Mouse (Mus musculus): ENCODE data around the gene Olfr639. TPM values are rescaled to one million over a fixed set of nuclear protein-coding genes. Genes with fewer than 3 reads are reported as not detected.
"Not testable (repeated sequence)": the region's sequence is repeated elsewhere in the genome, so short reads cannot be mapped to it uniquely, and the experiment has no call there.

Olfr639 gene
- polyA plus RNA-seq, 1 experiment from 2014 or later, result not detected

DNA sequence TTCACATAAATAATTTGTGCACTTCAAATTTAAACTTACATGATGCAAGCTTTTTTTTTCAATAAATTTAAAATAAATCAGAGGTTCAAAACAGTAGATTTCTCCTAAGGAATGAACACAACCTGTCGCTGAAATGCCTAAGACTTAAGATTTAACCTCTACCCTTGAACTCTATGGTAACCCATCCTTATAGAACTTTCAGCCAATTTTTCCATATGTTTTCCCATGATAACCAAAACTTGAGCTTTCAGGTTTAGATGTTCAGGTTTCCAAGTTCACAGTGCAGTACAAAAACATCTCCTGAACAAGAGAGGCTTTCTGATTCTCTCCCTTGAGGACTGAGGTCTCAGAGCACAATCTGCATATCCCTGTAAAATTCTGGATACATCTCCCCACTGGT, 46.3 kb downstream of the Olfr639 start, which contains the start of gene Olfr635:
Gene Olfr635, plus strand, starts transcription at position 301 of the 400 bp plus-strand sequence.
- no peak within 1 kb of the TSS for H3K27ac ChIP-seq
- H3K27me3 ChIP-seq (replicated peaks), result no peaks in the 10 kb centered on the region
- no peak for ATAC-seq (ENCODE audit: low FRiP score, low read depth)
- H3K36me3 ChIP-seq, result no peaks in the 10 kb centered on the region
- H3K4me1 ChIP-seq, result no peaks in the 10 kb centered on the region
- no peak within 1 kb of the TSS for H3K4me2 ChIP-seq (replicated peaks)
- H3K9me3 ChIP-seq, result no peaks in the 10 kb centered on the region
- WGBS, result 76% methylated on average over 1 of the region's 1 CpGs
- no peak within 1 kb of the TSS for H3K9ac ChIP-seq
- no peak within 1 kb of the TSS for H3K4me3 ChIP-seq

DNA sequence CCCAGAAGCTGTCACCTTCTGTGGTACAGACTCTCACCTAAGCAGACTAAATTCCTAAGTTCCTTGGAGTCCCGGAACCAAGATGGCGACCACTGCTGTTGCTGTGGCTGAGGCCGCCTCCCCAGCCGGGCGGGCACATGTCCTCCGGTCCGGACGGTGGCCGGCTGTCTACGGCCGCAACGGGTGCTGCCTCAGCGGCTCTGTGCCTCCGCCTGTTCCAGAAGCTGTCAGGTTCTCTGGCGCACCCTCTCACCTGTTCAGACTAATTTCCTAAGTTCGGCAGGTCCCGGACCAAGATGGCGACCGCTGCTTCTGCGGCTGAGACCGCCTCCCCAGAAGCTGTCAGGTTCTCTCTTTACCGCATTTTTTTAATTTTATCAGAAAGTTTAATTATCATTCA, 50.2 kb downstream of the Olfr639 start:
- not testable (repeated sequence) for H3K9ac ChIP-seq; H3K36me3 ChIP-seq; H3K4me2 ChIP-seq (replicated peaks); H3K4me3 ChIP-seq; H3K9me3 ChIP-seq; H3K27me3 ChIP-seq (replicated peaks); ATAC-seq (ENCODE audit: low FRiP score, low read depth); H3K27ac ChIP-seq; H3K4me1 ChIP-seq
- WGBS, result 93% methylated on average over 22 of the region's 22 CpGs

Other genes starting within 250 kb of the Olfr639 start
- not detected in 2 replicates for gene Olfr69, start 245.7 kb downstream of the Olfr639 start, polyA plus RNA-seq (2016; fragmentation: Nextera tagmentation; extraction: Ambion mirVana)
- not detected in 2 replicates for gene Olfr68, start 237.6 kb downstream of the Olfr639 start, polyA plus RNA-seq (2016; fragmentation: Nextera tagmentation; extraction: Ambion mirVana)
- not detected in 2 replicates for gene Olfr67, start 225.5 kb downstream of the Olfr639 start, polyA plus RNA-seq (2016; fragmentation: Nextera tagmentation; extraction: Ambion mirVana)
- gene Hbb-bt, start 203.3 kb downstream of the Olfr639 start, polyA plus RNA-seq (2016; fragmentation: Nextera tagmentation; extraction: Ambion mirVana), result 662 and 699 TPM in 2 replicates
- 567 and 639 TPM in 2 replicates for gene Hbb-bs, start 189.2 kb downstream of the Olfr639 start, polyA plus RNA-seq (2016; fragmentation: Nextera tagmentation; extraction: Ambion mirVana)
- 0.38 TPM in 1 of 2 replicates, not detected in the other for gene Hbb-bh2, start 176.8 kb downstream of the Olfr639 start, polyA plus RNA-seq (2016; fragmentation: Nextera tagmentation; extraction: Ambion mirVana)
- 483 and 495 TPM in 2 replicates for gene Hbb-bh1, start 174.1 kb downstream of the Olfr639 start, polyA plus RNA-seq (2016; fragmentation: Nextera tagmentation; extraction: Ambion mirVana)
- gene Hbb-y, start 164.1 kb downstream of the Olfr639 start, polyA plus RNA-seq (2016; fragmentation: Nextera tagmentation; extraction: Ambion mirVana), result 6,731 and 6,931 TPM in 2 replicates
- gene Olfr66, start 131.1 kb downstream of the Olfr639 start, polyA plus RNA-seq (2016; fragmentation: Nextera tagmentation; extraction: Ambion mirVana), result not detected in 2 replicates
- gene Olfr64, start 122.8 kb downstream of the Olfr639 start, polyA plus RNA-seq (2016; fragmentation: Nextera tagmentation; extraction: Ambion mirVana), result not detected in 2 replicates
- gene Olfr65, start 113.8 kb downstream of the Olfr639 start, polyA plus RNA-seq (2016; fragmentation: Nextera tagmentation; extraction: Ambion mirVana), result not detected in 2 replicates
- not detected in 2 replicates for gene Olfr631, start 88.5 kb downstream of the Olfr639 start, polyA plus RNA-seq (2016; fragmentation: Nextera tagmentation; extraction: Ambion mirVana)
- not detected in 2 replicates for gene Olfr632, start 83.0 kb downstream of the Olfr639 start, polyA plus RNA-seq (2016; fragmentation: Nextera tagmentation; extraction: Ambion mirVana)
- gene Olfr633, start 72.9 kb downstream of the Olfr639 start, polyA plus RNA-seq (2016; fragmentation: Nextera tagmentation; extraction: Ambion mirVana), result not detected in 2 replicates
- gene Olfr635, start 46.2 kb downstream of the Olfr639 start, polyA plus RNA-seq (2016; fragmentation: Nextera tagmentation; extraction: Ambion mirVana), result not detected in 2 replicates
- gene Olfr638, start 18.6 kb downstream of the Olfr639 start, polyA plus RNA-seq (2016; fragmentation: Nextera tagmentation; extraction: Ambion mirVana), result not detected in 2 replicates
- not detected in 2 replicates for gene Olfr640, start 8.3 kb upstream of the Olfr639 start, polyA plus RNA-seq (2016; fragmentation: Nextera tagmentation; extraction: Ambion mirVana)
- not detected in 2 replicates for gene Olfr641, start 18.1 kb upstream of the Olfr639 start, polyA plus RNA-seq (2016; fragmentation: Nextera tagmentation; extraction: Ambion mirVana)
- gene Olfr642, start 35.4 kb upstream of the Olfr639 start, polyA plus RNA-seq (2016; fragmentation: Nextera tagmentation; extraction: Ambion mirVana), result not detected in 2 replicates
- not detected in 2 replicates for gene 4930516K23Rik, start 44.1 kb upstream of the Olfr639 start, polyA plus RNA-seq (2016; fragmentation: Nextera tagmentation; extraction: Ambion mirVana)
- not detected in 2 replicates for gene Olfr644, start 54.6 kb upstream of the Olfr639 start, polyA plus RNA-seq (2016; fragmentation: Nextera tagmentation; extraction: Ambion mirVana)
- not detected in 2 replicates for gene Olfr645, start 68.2 kb upstream of the Olfr639 start, polyA plus RNA-seq (2016; fragmentation: Nextera tagmentation; extraction: Ambion mirVana)
- not detected in 2 replicates for gene Olfr646, start 87.6 kb upstream of the Olfr639 start, polyA plus RNA-seq (2016; fragmentation: Nextera tagmentation; extraction: Ambion mirVana)
- not detected in 2 replicates for gene Ubqln5, start 112.5 kb upstream of the Olfr639 start, polyA plus RNA-seq (2016; fragmentation: Nextera tagmentation; extraction: Ambion mirVana)
- gene Olfr643, start 120.1 kb upstream of the Olfr639 start, polyA plus RNA-seq (2016; fragmentation: Nextera tagmentation; extraction: Ambion mirVana), result not detected in 2 replicates
- gene Ubqln3, start 126.0 kb upstream of the Olfr639 start, polyA plus RNA-seq (2016; fragmentation: Nextera tagmentation; extraction: Ambion mirVana), result not detected in 2 replicates
- not detected in 2 replicates for gene Ubqlnl, start 133.3 kb upstream of the Olfr639 start, polyA plus RNA-seq (2016; fragmentation: Nextera tagmentation; extraction: Ambion mirVana)
- not detected in 2 replicates for gene Olfm5, start 147.5 kb upstream of the Olfr639 start, polyA plus RNA-seq (2016; fragmentation: Nextera tagmentation; extraction: Ambion mirVana)
- gene Olfr648, start 166.1 kb upstream of the Olfr639 start, polyA plus RNA-seq (2016; fragmentation: Nextera tagmentation; extraction: Ambion mirVana), result 0.43 and 0.56 TPM in 2 replicates
- gene Olfr649, start 178.7 kb upstream of the Olfr639 start, polyA plus RNA-seq (2016; fragmentation: Nextera tagmentation; extraction: Ambion mirVana), result not detected in 2 replicates
- 1.2 TPM in 2 replicates for gene Trim6, start 201.5 kb upstream of the Olfr639 start, polyA plus RNA-seq (2016; fragmentation: Nextera tagmentation; extraction: Ambion mirVana)
- gene Trim34a, start 227.2 kb upstream of the Olfr639 start, polyA plus RNA-seq (2016; fragmentation: Nextera tagmentation; extraction: Ambion mirVana), result 0.76 and 1.2 TPM in 2 replicates

Measured in neural tube, embryonic 12.5 days (tissue).